Comparison of ENCODE assay signal across 9 mouse cellular contexts in genomic region chr1:156990112-156990511, GRCm38 (mm10). TPM values are rescaled to one million over a fixed set of nuclear protein-coding genes. Genes with fewer than 3 reads are reported as not detected.
DNase-seq lines count a peak whose midpoint lies in the region; ATAC-seq lines count a peak whose summit lies in the region.
"Had no signal": no experiment of that assay in that cellular context is flagged by ENCODE, and none has a peak within 500 bp of the region (broad histone marks: within the 10 kb centered on the region; RNA-seq: fewer than 3 reads in every experiment).

No protein-coding gene starts in this region.

- H3K27ac ChIP-seq in embryonic facial prominence, embryonic 15.5 days (replicated peaks): no peak overlapping the region
- H3K27ac ChIP-seq: limb, embryonic 13.5 days had no signal

- no peak overlapping the region for H3K4me3 ChIP-seq in embryonic facial prominence, embryonic 15.5 days (replicated peaks)
- H3K4me3 ChIP-seq: limb, embryonic 13.5 days had no signal

- no peaks in the 10 kb centered on the region for H3K9me3 ChIP-seq in embryonic facial prominence, embryonic 15.5 days (replicated peaks)
- H3K9me3 ChIP-seq: limb, embryonic 13.5 days had no signal

- no peaks in the 10 kb centered on the region for H3K4me1 ChIP-seq in embryonic facial prominence, embryonic 15.5 days

- WGBS in embryonic facial prominence, embryonic 15.5 days: 44% methylated on average over 9 of the region's 9 CpGs

- H3K36me3 ChIP-seq in embryonic facial prominence, embryonic 15.5 days: no peaks in the 10 kb centered on the region
- H3K36me3 ChIP-seq: limb, embryonic 13.5 days had no signal

- peak; percentile 66; the same call in 1 of the 2 replicates for ATAC-seq in embryonic facial prominence, embryonic 15.5 days (ENCODE audit: insufficient number of reproducible peaks, low FRiP score, low TSS enrichment, low read depth)

- 0 out of 2 replicates have a peak, but pooled peaks cover 4% of the 10 kb centered on the region for H3K27me3 ChIP-seq in embryonic facial prominence, embryonic 15.5 days

- H3K4me2 ChIP-seq in embryonic facial prominence, embryonic 15.5 days (replicated peaks): no peak overlapping the region
- H3K4me2 ChIP-seq: limb, embryonic 13.5 days had no signal

- DNase-seq in cerebellum, postnatal 10 days: peak; percentile 61 to 72
- no peak for DNase-seq in cerebellum, adult 18-20 months
- DNase-seq in layer of hippocampus, postnatal 36 days: peak; percentile 41 to 59
- peak; percentile 19 for DNase-seq in right cerebral cortex, postnatal 4 days
- DNase-seq in kidney, adult 9 months: no peak
- no peak for DNase-seq in lung, postnatal 14 days
- DNase-seq in adrenal gland, postnatal 36 days: no peak

- H3K9ac ChIP-seq in embryonic facial prominence, embryonic 15.5 days: no peak overlapping the region
- H3K9ac ChIP-seq: limb, embryonic 13.5 days had no signal

RNA-seq across cellular contexts. Expression of gene Ralgps2, which starts 50.7 kb away (rescaled TPM):
- polyA plus RNA-seq in embryonic facial prominence, embryonic 15.5 days (2015; fragmentation: Nextera tagmentation; extraction: Ambion mirVana): 74.4 and 88.1 TPM in 2 replicates
- 10 to 100 TPM; 71.0 to 78.7 TPM for total RNA-seq in layer of hippocampus, postnatal 36 days (2021)
- total RNA-seq in adrenal gland, postnatal 36 days (2021): 10 to 100 TPM; 18.2 to 23.5 TPM

Comparison
In these comparisons a context has a peak if more than half of its experiments do, and no peak if none do; other contexts are left out.
1. DNase-seq: peak in cerebellum, postnatal 10 days (2 of 2), layer of hippocampus, postnatal 36 days (2 of 2) and right cerebral cortex, postnatal 4 days (single experiment); none in cerebellum, adult 18-20 months (0 of 2), kidney, adult 9 months (single experiment), lung, postnatal 14 days (single experiment) and adrenal gland, postnatal 36 days (0 of 2).